Mouse (Mus musculus) cortical plate, adult 2 months (tissue): ENCODE measurements at regions not wholly inside any gene's neighbourhood (a gene's known extent, or its start where the extent isn't known, plus 50 kb on each side); places are given as distances from the start of the nearest gene placed in this dataset.

ENCODE experiments used
- CTCF ChIP-seq: fragments of 200-500 bp; IDR thresholded peaks from 2 replicates; pipeline ENCODE4 v1.5.1; 2011; ENCODE audit warnings: mild to moderate bottlenecking, control low read depth, low read length; ENCODE audit not compliant: insufficient read depth; ENCODE audit errors: extremely low read depth
- POLR2A ChIP-seq: fragments of 200-500 bp; IDR thresholded peaks from 2 replicates; pipeline ENCODE4 v1.6.1; 2011; ENCODE audit warnings: mild to moderate bottlenecking, low read length, control low read depth; ENCODE audit not compliant: insufficient read depth; ENCODE audit errors: extremely low read depth

DNA sequence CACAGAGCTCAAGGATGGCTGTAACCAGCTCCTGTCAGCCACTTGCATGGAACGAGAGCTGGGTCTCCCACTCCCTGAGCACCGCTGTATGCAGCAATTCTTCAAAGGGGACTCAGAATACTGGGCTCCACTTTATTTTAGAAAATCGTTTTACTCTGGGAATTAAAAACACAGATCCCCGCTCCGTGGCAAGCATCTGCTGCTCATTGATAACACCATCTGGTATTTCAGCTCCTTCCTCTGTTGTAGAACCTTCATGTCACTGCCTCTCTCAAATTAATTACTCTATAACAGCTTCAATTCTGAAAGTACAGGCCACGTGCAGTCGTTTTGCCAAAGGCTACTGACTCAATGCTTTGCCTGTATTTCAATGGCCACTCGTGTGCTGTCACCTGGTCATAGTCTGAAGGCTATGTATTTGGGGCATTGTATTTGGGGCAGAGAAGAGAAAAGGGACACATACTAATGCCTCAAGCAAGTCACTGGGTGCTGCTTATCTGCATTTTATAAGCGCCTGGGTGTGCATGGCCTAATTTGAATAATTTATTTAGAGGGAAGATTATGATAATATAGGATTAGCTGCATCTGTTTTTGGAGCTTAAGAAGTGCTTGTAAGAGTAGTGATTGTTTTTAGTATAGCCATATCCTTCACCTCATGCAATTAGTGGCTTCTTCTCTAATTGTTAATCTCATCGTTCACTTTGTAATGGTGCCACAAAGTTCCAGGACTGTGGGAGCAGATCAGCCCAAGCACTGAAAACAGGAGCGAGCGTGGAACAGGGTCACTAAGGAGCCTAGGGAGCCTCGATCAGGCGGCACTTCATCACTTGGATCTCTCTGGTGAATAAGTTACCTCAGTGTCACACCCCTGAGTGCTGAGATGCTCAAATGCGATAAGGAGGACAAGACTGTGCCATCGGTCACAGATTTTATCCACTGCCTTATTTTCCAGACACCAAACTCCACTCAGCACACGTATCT is 383.3 kb downstream of the Ins1 start:
- no peak for TF ChIP-seq CTCF
- no peak for TF ChIP-seq POLR2A
